Mouse (Mus musculus) heart, embryonic 13.5 days (tissue): ENCODE measurements at regions not wholly inside any gene's neighbourhood (a gene's known extent, or its start where the extent isn't known, plus 50 kb on each side); places are given as distances from the start of the nearest gene placed in this dataset.

Source experiments
- ATAC-seq: fragments of 200-750 bp; cut with Nextera tagmentation; 2 replicates; pipeline ENCODE4 v1.8.0; 2017; ENCODE audit warnings: moderate TSS enrichment; ENCODE audit not compliant: insufficient number of reproducible peaks, low FRiP score, low TSS enrichment; ENCODE audit errors: extremely low read depth
- H3K27ac ChIP-seq: fragments of 300-500 bp; sonication (generic); replicated peaks from 2 replicates; pipeline ENCODE4 v1.5.1; 2015; ENCODE audit warnings: moderate library complexity, mild to moderate bottlenecking, inconsistent platforms
- H3K27me3 ChIP-seq: fragments of 300-500 bp; sonication (generic); replicated peaks from 2 replicates; pipeline ENCODE4 v1.6.1; 2015; ENCODE audit warnings: mild to moderate bottlenecking, inconsistent platforms
- H3K36me3 ChIP-seq: fragments of 300-500 bp; sonication (generic); 2 replicates; pipeline ENCODE4 v1.6.1; 2015; ENCODE audit warnings: mild to moderate bottlenecking, inconsistent platforms
- H3K4me1 ChIP-seq: fragments of 300-500 bp; sonication (generic); 2 replicates; pipeline ENCODE4 v1.6.1; 2015; ENCODE audit warnings: inconsistent platforms
- H3K4me2 ChIP-seq: fragments of 300-500 bp; sonication (generic); 2 replicates; pipeline ENCODE4 v1.6.1; 2015; ENCODE audit warnings: inconsistent platforms, mild to moderate bottlenecking, moderate library complexity
- H3K4me3 ChIP-seq: fragments of 300-500 bp; sonication (generic); 2 replicates; pipeline ENCODE4 v1.5.1; 2015; ENCODE audit warnings: moderate library complexity, mild to moderate bottlenecking, inconsistent platforms
- H3K9ac ChIP-seq: fragments of 300-500 bp; sonication (generic); 2 replicates; pipeline ENCODE4 v1.6.1; 2015; ENCODE audit warnings: inconsistent platforms, mild to moderate bottlenecking, moderate library complexity
- H3K9me3 ChIP-seq: fragments of 300-500 bp; sonication (generic); 2 replicates; pipeline ENCODE4 v1.6.1; 2016; ENCODE audit warnings: inconsistent platforms
- WGBS: fragments of 180-500 bp; shearing (Covaris S2); methylation state at CpG from one replicate; pipeline ENCODE4 v1.1.7; 2015; ENCODE audit warnings: mixed read lengths; 5-methylcytosine and 5-hydroxymethylcytosine counted together

- peaks cover 9% of the 10 kb centered on the region; the same call in 1 of the 2 replicates for H3K4me1 ChIP-seq
- H3K36me3 ChIP-seq, result no peaks in the 10 kb centered on the region
- no peak overlapping the region for H3K4me3 ChIP-seq
- no peaks in the 10 kb centered on the region for H3K9me3 ChIP-seq
- no peak overlapping the region for H3K9ac ChIP-seq
- 62% methylated on average over 8 of the region's 8 CpGs for WGBS
- 0 out of 2 replicates have a peak overlapping the region, but pooled peaks have one; percentile 15 for H3K27ac ChIP-seq
- no peak overlapping the region for H3K4me2 ChIP-seq
- ATAC-seq, result no peak
- no peaks in the 10 kb centered on the region for H3K27me3 ChIP-seq
Measured at GRCm38 (mm10) chr10:91988364-91988763, 733.9 kb downstream of the Nedd1 start.

GRCm38 (mm10) chr10:91979841-91980240, 742.4 kb downstream of the Nedd1 start:
- Histone ChIP-seq H3K27me3 (no peaks in the 10 kb centered on the region), H3K4me3 (no peak overlapping the region), H3K9ac (no peak overlapping the region), H3K9me3 (no peaks in the 10 kb centered on the region), H3K4me1 (no peaks in the 10 kb centered on the region), H3K27ac (no peak overlapping the region), H3K4me2 (no peak overlapping the region), H3K36me3 (no peaks in the 10 kb centered on the region)
- no peak for ATAC-seq
- WGBS, result 76% methylated on average over 2 of the region's 2 CpGs

- H3K27me3 ChIP-seq, result no peaks in the 10 kb centered on the region
- no peak overlapping the region for H3K9ac ChIP-seq
- H3K4me1 ChIP-seq, result no peaks in the 10 kb centered on the region
- no peak overlapping the region for H3K4me3 ChIP-seq
- H3K36me3 ChIP-seq, result no peaks in the 10 kb centered on the region
- H3K4me2 ChIP-seq, result no peak overlapping the region
- 66% methylated on average over 2 of the region's 2 CpGs for WGBS
- no peaks in the 10 kb centered on the region for H3K9me3 ChIP-seq
- no peak for ATAC-seq
- no peak overlapping the region for H3K27ac ChIP-seq
Measured at GRCm38 (mm10) chr10:91971951-91972350, 750.3 kb downstream of the Nedd1 start.

GRCm38 (mm10) chr10:91967570-91968310, 754.5 kb downstream of the Nedd1 start:
- no peak for ATAC-seq
- Histone ChIP-seq H3K27me3 (no peaks in the 10 kb centered on the region), H3K27ac (no peak overlapping the region), H3K4me1 (no peaks in the 10 kb centered on the region), H3K4me2 (no peak overlapping the region), H3K9ac (no peak overlapping the region), H3K9me3 (no peaks in the 10 kb centered on the region), H3K4me3 (no peak overlapping the region), H3K36me3 (no peaks in the 10 kb centered on the region)
- 81% methylated on average over 18 of the region's 18 CpGs for WGBS

- Histone ChIP-seq H3K36me3 (no peaks in the 10 kb centered on the region), H3K9me3 (no peaks in the 10 kb centered on the region), H3K4me1 (no peaks in the 10 kb centered on the region), H3K9ac (no peak overlapping the region), H3K4me2 (no peak overlapping the region), H3K27ac (no peak overlapping the region), H3K27me3 (no peaks in the 10 kb centered on the region), H3K4me3 (no peak overlapping the region)
- no peak for ATAC-seq
- 73% methylated on average over 6 of the region's 6 CpGs for WGBS
Measured at GRCm38 (mm10) chr10:91959734-91960492, 762.3 kb downstream of the Nedd1 start.

GRCm38 (mm10) chr10:91953078-91953477, 769.1 kb downstream of the Nedd1 start:
- H3K27ac ChIP-seq, result no peak overlapping the region
- H3K27me3 ChIP-seq, result no peaks in the 10 kb centered on the region

GRCm38 (mm10) chr10:91923626-91924025, 742.5 kb upstream of the Tmpo start:
- Histone ChIP-seq H3K4me1 (no peaks in the 10 kb centered on the region), H3K4me3 (no peak overlapping the region), H3K9me3 (no peaks in the 10 kb centered on the region), H3K36me3 (no peaks in the 10 kb centered on the region), H3K9ac (no peak overlapping the region), H3K27ac (no peak overlapping the region), H3K4me2 (no peak overlapping the region), H3K27me3 (no peaks in the 10 kb centered on the region)
- no peak for ATAC-seq
- 70% methylated on average over 3 of the region's 3 CpGs for WGBS

More at GRCm38 (mm10) chr10:91953078-91953477, 769.1 kb downstream of the Nedd1 start:
- WGBS, result 91% methylated on average over 1 of the region's 1 CpGs
- no peak overlapping the region for H3K4me2 ChIP-seq
- no peaks in the 10 kb centered on the region for H3K36me3 ChIP-seq
- H3K9me3 ChIP-seq, result no peaks in the 10 kb centered on the region
- ATAC-seq, result no peak
- H3K9ac ChIP-seq, result no peak overlapping the region
- H3K4me1 ChIP-seq, result no peaks in the 10 kb centered on the region
- H3K4me3 ChIP-seq, result no peak overlapping the region

- ATAC-seq, result no peak
- no peaks in the 10 kb centered on the region for H3K4me1 ChIP-seq
- WGBS, result 65% methylated on average over 6 of the region's 6 CpGs
- H3K27me3 ChIP-seq, result no peaks in the 10 kb centered on the region
- H3K4me2 ChIP-seq, result no peak overlapping the region
- no peaks in the 10 kb centered on the region for H3K9me3 ChIP-seq
- H3K4me3 ChIP-seq, result no peak overlapping the region
- no peaks in the 10 kb centered on the region for H3K36me3 ChIP-seq
- no peak overlapping the region for H3K27ac ChIP-seq
- no peak overlapping the region for H3K9ac ChIP-seq
Measured at GRCm38 (mm10) chr10:91889864-91890263, 708.7 kb upstream of the Tmpo start.

- ATAC-seq, result no peak
- Histone ChIP-seq H3K27me3 (no peaks in the 10 kb centered on the region), H3K9me3 (no peaks in the 10 kb centered on the region), H3K4me2 (no peak overlapping the region), H3K4me1 (no peaks in the 10 kb centered on the region), H3K36me3 (no peaks in the 10 kb centered on the region), H3K27ac (no peak overlapping the region), H3K4me3 (no peak overlapping the region), H3K9ac (no peak overlapping the region)
- WGBS, result 70% methylated on average over 4 of the region's 4 CpGs
Measured at GRCm38 (mm10) chr10:91888537-91888936, 707.4 kb upstream of the Tmpo start.

GRCm38 (mm10) chr10:91883155-91883554, 702.0 kb upstream of the Tmpo start:
- ATAC-seq, result no peak
- Histone ChIP-seq H3K4me3 (no peak overlapping the region), H3K9ac (no peak overlapping the region), H3K27me3 (no peaks in the 10 kb centered on the region), H3K9me3 (no peaks in the 10 kb centered on the region), H3K27ac (no peak overlapping the region), H3K4me2 (no peak overlapping the region), H3K4me1 (no peaks in the 10 kb centered on the region), H3K36me3 (no peaks in the 10 kb centered on the region)
- WGBS, result 61% methylated on average over 5 of the region's 5 CpGs

GRCm38 (mm10) chr10:91882481-91882880, 701.4 kb upstream of the Tmpo start:
- H3K4me1 ChIP-seq, result no peaks in the 10 kb centered on the region
- H3K9me3 ChIP-seq, result no peaks in the 10 kb centered on the region
- H3K4me3 ChIP-seq, result no peak overlapping the region
- no peak for ATAC-seq
- WGBS, result 78% methylated on average over 4 of the region's 4 CpGs
- no peaks in the 10 kb centered on the region for H3K36me3 ChIP-seq
- no peak overlapping the region for H3K27ac ChIP-seq
- no peaks in the 10 kb centered on the region for H3K27me3 ChIP-seq
- no peak overlapping the region for H3K9ac ChIP-seq
- H3K4me2 ChIP-seq, result no peak overlapping the region
